Mouse (Mus musculus): ENCODE measurements around the gene Plxnc1.

- TF ChIP-seq POLR2A (IDR thresholded peaks at IDR 0.05; ENCODE audit: low read depth, low read length) (no peak), CTCF (IDR thresholded peaks at IDR 0.05; ENCODE audit: extremely low read depth, insufficient read depth, insufficient read length, insufficient replicate concordance) (no peak)
These were observed 120.5 kb downstream of the Plxnc1 start for GRCm38 (mm10) chr10:94823971-94824760.

All from spleen, adult 2 months (tissue).